18 mouse cellular contexts compared by ENCODE assay signal in the genomic region with DNA sequence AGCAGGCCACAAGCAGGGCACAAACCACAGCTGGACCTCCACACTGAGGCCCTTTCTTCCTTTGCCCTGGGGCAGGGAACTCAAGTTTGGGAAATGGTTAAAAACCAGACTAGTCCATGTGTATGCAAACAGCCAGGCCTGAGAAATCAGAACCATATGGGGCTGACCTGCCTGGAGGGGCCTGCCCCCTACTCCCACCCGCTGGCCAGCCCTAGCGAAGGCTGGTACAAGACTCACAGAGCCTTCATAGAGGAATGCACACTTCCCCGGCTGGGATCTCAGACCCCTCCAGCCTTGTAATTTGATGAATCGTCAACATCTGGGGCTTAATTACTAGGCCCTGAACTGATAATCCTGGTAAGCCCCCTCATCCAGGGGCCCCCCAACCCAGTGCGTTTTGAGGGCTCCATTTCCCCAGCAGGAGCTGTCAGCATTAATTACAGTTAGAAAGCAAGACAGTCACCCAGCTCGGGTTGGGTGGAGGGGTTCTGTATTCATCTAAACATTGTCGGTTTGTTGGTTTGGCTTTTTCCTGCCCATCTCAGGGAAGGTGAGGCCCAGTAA. TPM values are rescaled to one million over a fixed set of nuclear protein-coding genes. Genes with fewer than 3 reads are reported as not detected.
A peak's percentile ranks its signal among the peaks of the same experiment; 100 is the strongest.
DNase-seq lines count a peak whose midpoint lies in the region; ATAC-seq lines count a peak whose summit lies in the region.
"Had no signal": no experiment of that assay in that cellular context is flagged by ENCODE, and none has a peak within 500 bp of the region (broad histone marks: within the 10 kb centered on the region; RNA-seq: fewer than 3 reads in every experiment).

No protein-coding gene starts in this region.

- no peaks in the 10 kb centered on the region for H3K36me3 ChIP-seq in hindbrain, embryonic 10.5 days
- no peaks in the 10 kb centered on the region for H3K36me3 ChIP-seq in hindbrain, embryonic 14.5 days (replicated peaks; ENCODE audit: control insufficient read depth, insufficient read depth)
- H3K36me3 ChIP-seq in embryonic facial prominence, embryonic 15.5 days, result no peaks in the 10 kb centered on the region
- no peaks in the 10 kb centered on the region for H3K36me3 ChIP-seq in neural tube, embryonic 11.5 days (ENCODE audit: control insufficient read depth, insufficient read depth, low read length)
- H3K36me3 ChIP-seq in kidney, embryonic 14.5 days (ENCODE audit: control insufficient read depth, insufficient read depth, low read length), result no peaks in the 10 kb centered on the region
- H3K36me3 ChIP-seq: liver, embryonic 15.5 days had no signal

- DNase-seq in hindbrain, embryonic 10.5 days (ENCODE audit: low spot score), result peak; percentile 75
- DNase-seq in hindbrain, embryonic 14.5 days (ENCODE audit: low spot score), result no peak
- DNase-seq in embryo, embryonic 11 days, result peak; percentile 80
- DNase-seq in neural tube, embryonic 11.5 days (ENCODE audit: low spot score), result peak; percentile 51
- DNase-seq in lung, postnatal 10 days, result no peak
- no peak for DNase-seq in frontal cortex, postnatal 10 days (ENCODE audit: low spot score in 2 of 2)
- DNase-seq: adrenal gland, postnatal 10 days; B cell, adult 2 months; cerebellum, adult 11 months; gastrocnemius, postnatal 36 days; kidney, adult 9 months; left cerebral cortex, postnatal 4 days; right cerebral cortex, adult 18-20 months; thymus, adult 18-20 months had no signal

- no peak for ATAC-seq in hindbrain, embryonic 14.5 days (ENCODE audit: low FRiP score)
- peak; percentile 32; the same call in 1 of the 2 replicates for ATAC-seq in embryonic facial prominence, embryonic 15.5 days (ENCODE audit: insufficient number of reproducible peaks, low FRiP score, low TSS enrichment, low read depth)
- no peak for ATAC-seq in neural tube, embryonic 11.5 days (ENCODE audit: insufficient read depth, low FRiP score, low TSS enrichment)
- ATAC-seq in kidney, embryonic 14.5 days (ENCODE audit: low FRiP score, low TSS enrichment), result no peak
- ATAC-seq: lung, postnatal 0 days had no signal

- 37% methylated on average over 7 of the region's 7 CpGs for WGBS in hindbrain, embryonic 10.5 days
- WGBS in hindbrain, embryonic 14.5 days, result 35% methylated on average over 7 of the region's 7 CpGs
- 12% methylated on average over 7 of the region's 7 CpGs for WGBS in embryonic facial prominence, embryonic 15.5 days
- 35% methylated on average over 7 of the region's 7 CpGs for WGBS in neural tube, embryonic 11.5 days
- WGBS in kidney, embryonic 14.5 days, result 27% methylated on average over 7 of the region's 7 CpGs

- H3K27me3 ChIP-seq in hindbrain, embryonic 10.5 days (ENCODE audit: insufficient read depth, poor library complexity, severe bottlenecking), result no peaks in the 10 kb centered on the region
- no peaks in the 10 kb centered on the region for H3K27me3 ChIP-seq in hindbrain, embryonic 14.5 days (ENCODE audit: control insufficient read depth, insufficient read depth, low read length)
- H3K27me3 ChIP-seq in embryonic facial prominence, embryonic 15.5 days, result no peaks in the 10 kb centered on the region
- no peaks in the 10 kb centered on the region for H3K27me3 ChIP-seq in neural tube, embryonic 11.5 days (ENCODE audit: control insufficient read depth, insufficient read depth, low read length)
- H3K27me3 ChIP-seq in kidney, embryonic 14.5 days (ENCODE audit: control insufficient read depth, insufficient read depth, low read length), result no peaks in the 10 kb centered on the region
- H3K27me3 ChIP-seq: liver, embryonic 15.5 days had no signal

- H3K27ac ChIP-seq in hindbrain, embryonic 10.5 days, result no peak overlapping the region
- no peak overlapping the region for H3K27ac ChIP-seq in hindbrain, embryonic 14.5 days
- H3K27ac ChIP-seq in embryonic facial prominence, embryonic 15.5 days (replicated peaks), result 0 out of 2 replicates have a peak overlapping the region, but pooled peaks have one; percentile 22
- H3K27ac ChIP-seq in neural tube, embryonic 11.5 days (ENCODE audit: low read depth, low read length), result no peak overlapping the region
- H3K27ac ChIP-seq in kidney, embryonic 14.5 days (ENCODE audit: low read depth, low read length), result no peak overlapping the region
- H3K27ac ChIP-seq: liver, embryonic 15.5 days had no signal

- no peak overlapping the region for H3K4me2 ChIP-seq in hindbrain, embryonic 14.5 days (replicated peaks)
- H3K4me2 ChIP-seq in embryonic facial prominence, embryonic 15.5 days (replicated peaks), result no peak overlapping the region
- H3K4me2 ChIP-seq in neural tube, embryonic 11.5 days (ENCODE audit: low read depth), result no peak overlapping the region
- no peak overlapping the region for H3K4me2 ChIP-seq in kidney, embryonic 14.5 days (replicated peaks; ENCODE audit: low read depth, low read length)
- H3K4me2 ChIP-seq: liver, embryonic 15.5 days had no signal

- no peak overlapping the region for H3K4me3 ChIP-seq in hindbrain, embryonic 10.5 days
- H3K4me3 ChIP-seq in hindbrain, embryonic 14.5 days (replicated peaks; ENCODE audit: low read length), result no peak overlapping the region
- no peak overlapping the region for H3K4me3 ChIP-seq in embryonic facial prominence, embryonic 15.5 days (replicated peaks)
- H3K4me3 ChIP-seq in neural tube, embryonic 11.5 days (ENCODE audit: low read depth, low read length), result no peak overlapping the region
- no peak overlapping the region for H3K4me3 ChIP-seq in kidney, embryonic 14.5 days (ENCODE audit: low read length)
- H3K4me3 ChIP-seq: liver, embryonic 15.5 days had no signal

- H3K9me3 ChIP-seq in hindbrain, embryonic 10.5 days, result no peaks in the 10 kb centered on the region
- H3K9me3 ChIP-seq in hindbrain, embryonic 14.5 days (ENCODE audit: control insufficient read depth, low read length), result no peaks in the 10 kb centered on the region
- H3K9me3 ChIP-seq in embryonic facial prominence, embryonic 15.5 days (replicated peaks), result no peaks in the 10 kb centered on the region
- no peaks in the 10 kb centered on the region for H3K9me3 ChIP-seq in neural tube, embryonic 11.5 days (ENCODE audit: control insufficient read depth, low read length)
- no peaks in the 10 kb centered on the region for H3K9me3 ChIP-seq in kidney, embryonic 14.5 days (ENCODE audit: control insufficient read depth, low read length)
- H3K9me3 ChIP-seq: liver, embryonic 15.5 days had no signal

- H3K9ac ChIP-seq in hindbrain, embryonic 14.5 days, result no peak overlapping the region
- no peak overlapping the region for H3K9ac ChIP-seq in embryonic facial prominence, embryonic 15.5 days
- no peak overlapping the region for H3K9ac ChIP-seq in neural tube, embryonic 11.5 days (ENCODE audit: low read length)
- no peak overlapping the region for H3K9ac ChIP-seq in kidney, embryonic 14.5 days (ENCODE audit: low read depth, low read length)
- H3K9ac ChIP-seq: liver, embryonic 15.5 days had no signal

- peaks cover 38% of the 10 kb centered on the region for H3K4me1 ChIP-seq in hindbrain, embryonic 10.5 days (replicated peaks)
- H3K4me1 ChIP-seq in hindbrain, embryonic 14.5 days (replicated peaks; ENCODE audit: control insufficient read depth, insufficient read depth, low read length), result no peaks in the 10 kb centered on the region
- H3K4me1 ChIP-seq in embryonic facial prominence, embryonic 15.5 days, result peaks cover 30% of the 10 kb centered on the region
- H3K4me1 ChIP-seq in neural tube, embryonic 11.5 days (ENCODE audit: control insufficient read depth, insufficient read depth, low read length), result no peaks in the 10 kb centered on the region
- peaks cover 13% of the 10 kb centered on the region; the same call in 1 of the 2 replicates for H3K4me1 ChIP-seq in kidney, embryonic 14.5 days (ENCODE audit: control insufficient read depth, insufficient read depth, low read length)

RNA-seq across cellular contexts. Expression of gene Phykpl, which starts 41.0 kb away (rescaled TPM):
- polyA plus RNA-seq in hindbrain, embryonic 10.5 days (2016; fragmentation: Nextera tagmentation; extraction: Ambion mirVana), result 13.5 and 14.6 TPM in 2 replicates
- 7.5 and 9.8 TPM in 2 replicates for polyA plus RNA-seq in hindbrain, embryonic 14.5 days (2014; fragmentation: Nextera tagmentation; extraction: Ambion mirVana)
- polyA plus RNA-seq in embryonic facial prominence, embryonic 15.5 days (2015; fragmentation: Nextera tagmentation; extraction: Ambion mirVana), result 18.2 and 20.7 TPM in 2 replicates
- 10.1 and 11.0 TPM in 2 replicates for polyA plus RNA-seq in neural tube, embryonic 11.5 days (2014; fragmentation: Nextera tagmentation; extraction: Ambion mirVana)
- 15.9 and 23.2 TPM in 2 replicates for polyA plus RNA-seq in kidney, embryonic 14.5 days (2014; fragmentation: Nextera tagmentation; extraction: Ambion mirVana)

Comparison
In these comparisons a context has a peak if more than half of its experiments do, and no peak if none do; other contexts are left out.
1. DNase-seq: peak in hindbrain, embryonic 10.5 days (single experiment), embryo, embryonic 11 days (single experiment) and neural tube, embryonic 11.5 days (single experiment); none in hindbrain, embryonic 14.5 days (single experiment), lung, postnatal 10 days (single experiment) and frontal cortex, postnatal 10 days (0 of 2).